Mouse (Mus musculus) hindbrain, embryonic 13.5 days (tissue): Measurements from ENCODE around the gene Col12a1. TPM values are rescaled to one million over a fixed set of nuclear protein-coding genes. Genes with fewer than 3 reads are reported as not detected.

Experiments
- ATAC-seq: fragments of 200-750 bp; cut with Nextera tagmentation; 2 replicates; pipeline ENCODE4 v1.8.0; 2017; ENCODE audit warnings: moderate TSS enrichment; ENCODE audit not compliant: low FRiP score
- H3K27ac ChIP-seq: fragments of 300-500 bp; sonication (generic); 2 replicates; pipeline ENCODE4 v1.5.1; 2015; ENCODE audit warnings: inconsistent platforms, mild to moderate bottlenecking, moderate library complexity
- H3K27me3 ChIP-seq: fragments of 300-500 bp; sonication (generic); 2 replicates; pipeline ENCODE4 v1.6.1; 2015; ENCODE audit warnings: mild to moderate bottlenecking, inconsistent platforms
- H3K36me3 ChIP-seq: fragments of 300-500 bp; sonication (generic); 2 replicates; pipeline ENCODE4 v1.6.1; 2015; ENCODE audit warnings: mild to moderate bottlenecking, inconsistent platforms
- H3K4me1 ChIP-seq: fragments of 300-500 bp; sonication (generic); replicated peaks from 2 replicates; pipeline ENCODE4 v1.6.1; 2015; ENCODE audit warnings: inconsistent platforms
- H3K4me2 ChIP-seq: fragments of 300-500 bp; sonication (generic); 2 replicates; pipeline ENCODE4 v1.6.1; 2015; ENCODE audit warnings: inconsistent platforms, mild to moderate bottlenecking, moderate library complexity
- H3K4me3 ChIP-seq: fragments of 300-500 bp; sonication (generic); 2 replicates; pipeline ENCODE4 v1.5.1; 2015; ENCODE audit warnings: mild to moderate bottlenecking, inconsistent platforms
- H3K9ac ChIP-seq: fragments of 300-500 bp; sonication (generic); 2 replicates; pipeline ENCODE4 v1.6.1; 2015; ENCODE audit warnings: mild to moderate bottlenecking, inconsistent platforms
- H3K9me3 ChIP-seq: fragments of 300-500 bp; sonication (generic); 2 replicates; pipeline ENCODE4 v1.6.1; 2016; ENCODE audit warnings: inconsistent platforms
- WGBS: fragments of 180-500 bp; shearing (Covaris S2); methylation state at CpG from one replicate; pipeline ENCODE4 v1.1.7; 2015; 5-methylcytosine and 5-hydroxymethylcytosine counted together
- polyA plus RNA-seq: library from polyadenylated mRNA; unstranded; fragments of >200 nt; fragmentation: Nextera tagmentation; extraction: Ambion mirVana; gene quantifications from 2 replicates; pipeline ENCODE4 v1.2.1, GENCODE M21; 2015

Gene Col12a1
- polyA plus RNA-seq, 1 experiment from 2014 or later = 6.8 TPM

GRCm38 (mm10) chr9:79616040-79616439 is 102.6 kb downstream of the Col12a1 start:
- 82% methylated on average over 5 of the region's 5 CpGs for WGBS
- H3K36me3 ChIP-seq = no peaks in the 10 kb centered on the region
- no peak overlapping the region for H3K4me3 ChIP-seq
- no peak overlapping the region for H3K27ac ChIP-seq
- H3K4me2 ChIP-seq = no peak overlapping the region
- H3K27me3 ChIP-seq = 0 out of 2 replicates have a peak, but pooled peaks cover 7% of the 10 kb centered on the region
- no peak overlapping the region for H3K9ac ChIP-seq
- ATAC-seq = no peak
- no peaks in the 10 kb centered on the region for H3K4me1 ChIP-seq
- H3K9me3 ChIP-seq = no peaks in the 10 kb centered on the region

GRCm38 (mm10) chr9:79610286-79610685 is 108.3 kb downstream of the Col12a1 start:
- Histone ChIP-seq H3K27me3 (peaks cover 24% of the 10 kb centered on the region), H3K4me2 (no peak overlapping the region), H3K9me3 (no peaks in the 10 kb centered on the region), H3K27ac (no peak overlapping the region), H3K9ac (no peak overlapping the region), H3K36me3 (no peaks in the 10 kb centered on the region), H3K4me1 (peaks cover 7% of the 10 kb centered on the region; the same call in 1 of the 2 replicates), H3K4me3 (no peak overlapping the region)
- ATAC-seq = no peak
- WGBS = 88% methylated on average over 6 of the region's 6 CpGs

GRCm38 (mm10) chr9:79609661-79610060 is 109.0 kb downstream of the Col12a1 start:
- no peak overlapping the region for H3K9ac ChIP-seq
- no peak overlapping the region for H3K4me2 ChIP-seq
- H3K27ac ChIP-seq = no peak overlapping the region
- H3K4me1 ChIP-seq = peaks cover 7% of the 10 kb centered on the region; the same call in 1 of the 2 replicates
- no peak for ATAC-seq
- H3K36me3 ChIP-seq = no peaks in the 10 kb centered on the region
- no peak overlapping the region for H3K4me3 ChIP-seq
- WGBS = 84% methylated on average over 4 of the region's 4 CpGs
- no peaks in the 10 kb centered on the region for H3K9me3 ChIP-seq
- peaks cover 27% of the 10 kb centered on the region for H3K27me3 ChIP-seq

GRCm38 (mm10) chr9:79608795-79609194 is 109.8 kb downstream of the Col12a1 start:
- no peak overlapping the region for H3K9ac ChIP-seq
- 81% methylated on average over 1 of the region's 1 CpGs for WGBS
- H3K4me1 ChIP-seq = peaks cover 7% of the 10 kb centered on the region; the same call in 1 of the 2 replicates
- no peak overlapping the region for H3K27ac ChIP-seq
- H3K27me3 ChIP-seq = peaks cover 36% of the 10 kb centered on the region
- no peak overlapping the region for H3K4me2 ChIP-seq
- no peak overlapping the region for H3K4me3 ChIP-seq
- no peaks in the 10 kb centered on the region for H3K9me3 ChIP-seq
- no peaks in the 10 kb centered on the region for H3K36me3 ChIP-seq
- no peak for ATAC-seq

- ATAC-seq = no peak
Measured at GRCm38 (mm10) chr9:79608062-79608531, 110.5 kb downstream of the Col12a1 start.

GRCm38 (mm10) chr9:79606122-79606521 is 112.5 kb downstream of the Col12a1 start:
- Histone ChIP-seq H3K27ac (no peak overlapping the region), H3K4me1 (peaks cover 7% of the 10 kb centered on the region; the same call in 1 of the 2 replicates), H3K9me3 (no peaks in the 10 kb centered on the region), H3K9ac (no peak overlapping the region), H3K36me3 (no peaks in the 10 kb centered on the region), H3K4me2 (no peak overlapping the region), H3K27me3 (peaks cover 35% of the 10 kb centered on the region), H3K4me3 (no peak overlapping the region)
- ATAC-seq = 0 out of 2 replicates have a peak, but pooled peaks have one; percentile 24
- 60% methylated on average over 5 of the region's 5 CpGs for WGBS

More at GRCm38 (mm10) chr9:79608062-79608531, 110.5 kb downstream of the Col12a1 start:
- WGBS = 75% methylated on average over 4 of the region's 4 CpGs
- peaks cover 7% of the 10 kb centered on the region; the same call in 1 of the 2 replicates for H3K4me1 ChIP-seq
- no peaks in the 10 kb centered on the region for H3K9me3 ChIP-seq
- H3K4me2 ChIP-seq = no peak overlapping the region
- no peaks in the 10 kb centered on the region for H3K36me3 ChIP-seq
- H3K27me3 ChIP-seq = peaks cover 41% of the 10 kb centered on the region
- no peak overlapping the region for H3K9ac ChIP-seq
- H3K4me3 ChIP-seq = no peak overlapping the region
- no peak overlapping the region for H3K27ac ChIP-seq

- ATAC-seq = peak; percentile 39; the same call in 1 of the 2 replicates
- Histone ChIP-seq H3K4me3 (no peak overlapping the region), H3K9me3 (no peaks in the 10 kb centered on the region), H3K4me2 (no peak overlapping the region), H3K27ac (no peak overlapping the region), H3K4me1 (peaks cover 7% of the 10 kb centered on the region; the same call in 1 of the 2 replicates), H3K9ac (no peak overlapping the region), H3K27me3 (peaks cover 32% of the 10 kb centered on the region), H3K36me3 (no peaks in the 10 kb centered on the region)
- 16% methylated on average over 5 of the region's 5 CpGs for WGBS
Measured at GRCm38 (mm10) chr9:79605722-79606121, 112.9 kb downstream of the Col12a1 start.

GRCm38 (mm10) chr9:79604546-79604945 is 114.1 kb downstream of the Col12a1 start:
- Histone ChIP-seq H3K4me1 (peaks cover 10% of the 10 kb centered on the region; the same call in 1 of the 2 replicates), H3K9ac (no peak overlapping the region), H3K36me3 (no peaks in the 10 kb centered on the region), H3K27me3 (peaks cover 33% of the 10 kb centered on the region), H3K4me2 (no peak overlapping the region), H3K4me3 (no peak overlapping the region), H3K27ac (no peak overlapping the region), H3K9me3 (no peaks in the 10 kb centered on the region)
- 93% methylated on average over 3 of the region's 3 CpGs for WGBS
- no peak for ATAC-seq

- Histone ChIP-seq H3K36me3 (no peaks in the 10 kb centered on the region), H3K4me1 (peaks cover 16% of the 10 kb centered on the region; the same call in 1 of the 2 replicates), H3K4me2 (no peak overlapping the region), H3K27me3 (peaks cover 29% of the 10 kb centered on the region), H3K9me3 (no peaks in the 10 kb centered on the region), H3K4me3 (no peak overlapping the region), H3K27ac (no peak overlapping the region), H3K9ac (no peak overlapping the region)
- 94% methylated on average over 2 of the region's 2 CpGs for WGBS
- ATAC-seq = no peak
Measured at GRCm38 (mm10) chr9:79603448-79603847, 115.2 kb downstream of the Col12a1 start.

GRCm38 (mm10) chr9:79600237-79600570 is 118.4 kb downstream of the Col12a1 start:
- Histone ChIP-seq H3K4me3 (no peak overlapping the region), H3K4me1 (peaks cover 8% of the 10 kb centered on the region; the same call in 1 of the 2 replicates), H3K27ac (no peak overlapping the region), H3K4me2 (no peak overlapping the region), H3K36me3 (no peaks in the 10 kb centered on the region), H3K27me3 (peaks cover 21% of the 10 kb centered on the region), H3K9ac (no peak overlapping the region), H3K9me3 (no peaks in the 10 kb centered on the region)
- no peak for ATAC-seq
- WGBS = 92% methylated on average over 3 of the region's 3 CpGs

- ATAC-seq = peak; percentile 73
- Histone ChIP-seq H3K9ac (no peak overlapping the region; the same call in 1 of the 2 replicates), H3K27me3 (peaks cover 17% of the 10 kb centered on the region), H3K9me3 (no peaks in the 10 kb centered on the region), H3K4me2 (peak overlapping the region; percentile 2; the same call in 1 of the 2 replicates), H3K4me3 (no peak overlapping the region), H3K27ac (peak overlapping the region; percentile 18; the same call in 1 of the 2 replicates), H3K36me3 (no peaks in the 10 kb centered on the region), H3K4me1 (peaks cover 8% of the 10 kb centered on the region; the same call in 1 of the 2 replicates)
- 68% methylated on average over 20 of the region's 20 CpGs for WGBS
Measured at GRCm38 (mm10) chr9:79599395-79600236, 119.0 kb downstream of the Col12a1 start.

- no peak overlapping the region for H3K4me2 ChIP-seq
- H3K9ac ChIP-seq = no peak overlapping the region
- H3K4me3 ChIP-seq = no peak overlapping the region
- H3K36me3 ChIP-seq = no peaks in the 10 kb centered on the region
- H3K27me3 ChIP-seq = 0 out of 2 replicates have a peak, but pooled peaks cover 7% of the 10 kb centered on the region
- no peak overlapping the region for H3K27ac ChIP-seq
- ATAC-seq = no peak
- H3K4me1 ChIP-seq = peaks cover 8% of the 10 kb centered on the region; the same call in 1 of the 2 replicates
- H3K9me3 ChIP-seq = no peaks in the 10 kb centered on the region
- 74% methylated on average over 1 of the region's 1 CpGs for WGBS
Measured at GRCm38 (mm10) chr9:79598578-79598977, 120.1 kb downstream of the Col12a1 start.
